Mouse (Mus musculus) natural killer cell, adult 2 months (primary cell): Measurements from ENCODE around the gene Nme3.

ENCODE experiments used
- DNase-seq, 2 experiments: peaks; one replicate each; pipeline ENCODE4 v3.0.0; 2022; ENCODE audit warnings: low spot score in 2 of 2

Gene Nme3

DNA sequence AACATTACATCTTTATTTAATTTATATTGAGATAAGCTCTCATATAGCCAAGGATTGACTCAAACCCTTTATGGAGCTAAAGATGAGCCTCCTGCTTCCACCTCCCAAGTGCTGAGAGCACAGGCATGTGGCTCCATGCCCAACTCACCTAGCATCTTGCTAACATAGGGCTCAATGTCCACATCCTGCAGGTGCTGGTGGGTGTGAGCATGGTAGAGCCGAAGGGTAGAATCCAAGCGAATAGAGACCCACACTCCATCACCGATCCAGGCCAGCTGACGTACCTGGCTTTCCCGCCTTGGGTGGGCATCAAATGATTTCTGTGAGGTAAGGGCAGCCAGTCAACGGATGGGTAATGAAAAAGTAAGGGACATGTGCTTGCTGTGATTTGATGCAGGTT is 3.7 kb downstream of the Nme3 start:
- DNase-seq, result no peak

DNA sequence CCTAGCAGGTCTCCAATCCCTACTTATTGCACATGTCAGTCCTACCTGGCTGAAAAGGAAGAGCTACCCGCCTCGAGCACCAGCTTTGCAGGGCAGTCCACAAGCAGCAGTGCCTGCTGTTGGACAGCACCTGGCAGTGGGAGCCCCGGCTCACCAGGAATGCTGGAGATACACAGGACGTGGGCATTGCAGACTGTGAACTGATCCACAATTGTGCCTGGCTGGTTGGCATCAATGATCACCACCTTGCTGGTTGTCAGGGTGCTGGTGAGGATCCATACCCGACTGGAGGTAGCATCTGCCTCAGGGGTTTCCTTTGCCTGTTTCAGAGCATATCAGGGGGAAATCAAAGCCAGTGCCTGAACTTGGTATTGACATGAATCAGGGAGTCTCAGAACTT is 5.8 kb downstream of the Nme3 start:
- DNase-seq, result no peak

DNA sequence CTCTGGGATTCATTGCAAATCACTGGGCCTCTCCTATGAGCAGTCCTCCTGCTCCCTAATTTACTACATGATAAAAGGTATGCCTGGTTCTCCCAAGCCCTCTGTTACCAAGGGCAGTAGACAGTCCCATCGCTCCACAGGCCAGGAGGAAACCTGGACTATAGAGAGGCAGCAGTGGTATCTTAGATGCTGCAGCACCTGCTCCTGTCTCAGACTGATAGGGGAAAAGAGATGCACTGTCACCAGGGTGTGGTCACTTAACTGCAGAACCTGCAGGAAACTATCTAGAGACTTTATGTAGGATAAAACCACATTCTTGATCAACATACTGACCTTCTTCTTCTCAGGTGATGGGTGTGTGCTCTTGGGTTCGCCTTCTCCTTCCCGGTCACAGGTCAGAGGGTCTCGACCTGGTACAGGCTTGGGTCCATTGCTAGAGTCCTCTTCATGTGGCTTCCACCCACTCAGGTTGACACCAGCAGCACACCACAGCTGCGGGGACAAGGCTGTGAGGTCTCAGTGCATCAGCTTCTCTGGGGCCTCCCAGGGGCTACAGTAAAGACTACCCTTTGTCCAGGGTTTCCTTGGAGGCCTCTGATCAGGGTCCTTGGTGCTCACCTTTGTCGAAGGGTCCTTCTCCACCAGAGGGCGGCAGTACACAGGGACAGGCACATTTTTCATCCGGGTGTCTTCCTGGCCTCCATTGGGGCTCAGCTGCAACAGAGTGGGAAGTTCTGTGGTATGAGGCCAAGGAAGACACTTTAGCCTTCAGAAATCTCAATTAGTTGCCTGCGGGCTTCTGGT is 6.6 kb downstream of the Nme3 start:
- DNase-seq, result no peak

DNA sequence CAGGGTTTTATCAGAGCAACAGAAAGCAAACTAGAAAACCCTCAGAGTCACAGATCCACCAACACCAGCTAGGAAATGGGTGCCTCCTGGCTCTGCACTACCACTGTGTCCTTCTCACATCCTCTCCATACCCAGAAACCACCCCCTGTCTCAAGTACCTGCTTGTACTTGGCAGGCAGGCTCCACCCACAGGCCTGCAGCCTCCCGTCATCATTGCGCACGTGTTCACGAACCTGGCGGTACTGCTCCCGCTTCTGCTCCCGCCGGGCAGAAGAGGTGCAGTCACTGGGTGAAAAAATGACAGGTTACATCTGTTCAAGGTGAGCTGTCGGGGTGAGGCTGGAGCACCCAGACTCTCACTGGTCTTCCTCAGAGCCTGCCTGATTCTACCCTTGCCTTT is 7.5 kb downstream of the Nme3 start:
- no peak for DNase-seq

DNA sequence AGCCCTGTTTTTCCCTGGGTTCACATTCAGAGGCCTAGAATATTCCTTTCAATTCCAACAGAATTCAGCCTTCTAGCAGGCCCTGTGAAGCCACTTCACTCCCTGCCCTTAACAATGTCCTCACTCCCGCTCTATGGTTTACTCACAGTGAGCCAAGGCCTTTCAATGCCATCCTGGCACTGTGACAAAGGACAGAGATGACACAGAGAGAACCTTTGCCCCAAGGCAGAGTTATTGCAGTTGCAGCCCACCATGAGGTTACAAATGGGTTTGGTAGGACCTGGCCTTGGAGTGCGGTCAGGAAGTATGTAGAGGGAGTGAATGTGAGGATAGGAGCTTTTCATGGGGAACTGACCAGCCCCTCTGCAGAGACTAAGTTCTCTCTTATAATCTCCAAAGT is 11.3 kb downstream of the Nme3 start:
- DNase-seq, result no peak

DNA sequence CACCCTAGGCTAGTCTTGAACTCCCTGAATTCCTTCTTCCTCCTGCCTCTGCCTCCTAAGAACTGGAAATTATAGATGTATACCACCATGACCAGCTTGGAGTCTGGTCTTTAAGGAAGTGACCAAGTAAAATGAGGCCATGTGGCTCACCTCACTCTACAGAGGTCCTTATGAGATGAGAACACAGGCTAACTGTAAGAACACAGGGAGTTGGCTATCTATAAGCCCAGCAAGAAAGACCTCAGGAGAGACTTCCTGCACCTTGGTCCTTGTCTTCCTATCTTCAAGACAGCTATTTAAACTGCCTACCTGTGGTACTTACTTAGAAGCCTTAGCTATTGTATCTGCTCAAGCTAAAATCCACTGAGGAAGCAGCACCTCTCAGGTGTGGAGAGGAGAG is 17.7 kb downstream of the Nme3 start:
- DNase-seq, result no peak

DNA sequence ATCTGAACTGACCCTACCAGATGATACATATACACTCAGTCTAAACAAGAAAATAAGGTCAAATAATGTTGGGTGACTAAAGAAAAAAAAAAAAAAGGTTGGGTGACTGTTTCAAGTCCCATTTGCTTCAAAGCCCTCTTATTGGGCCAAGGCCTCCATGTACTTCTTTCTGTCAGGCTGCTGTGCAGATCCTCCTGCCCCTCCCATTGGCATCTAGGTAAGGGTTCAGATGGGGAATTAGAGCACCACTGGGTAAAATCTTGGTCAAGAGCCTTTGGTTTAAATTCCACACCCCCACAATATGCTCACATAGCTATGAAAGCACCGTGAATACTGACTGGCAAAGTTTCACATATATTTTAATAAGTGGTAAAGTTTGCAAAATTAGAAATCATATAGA is 26.9 kb downstream of the Nme3 start:
- DNase-seq, result no peak

DNA sequence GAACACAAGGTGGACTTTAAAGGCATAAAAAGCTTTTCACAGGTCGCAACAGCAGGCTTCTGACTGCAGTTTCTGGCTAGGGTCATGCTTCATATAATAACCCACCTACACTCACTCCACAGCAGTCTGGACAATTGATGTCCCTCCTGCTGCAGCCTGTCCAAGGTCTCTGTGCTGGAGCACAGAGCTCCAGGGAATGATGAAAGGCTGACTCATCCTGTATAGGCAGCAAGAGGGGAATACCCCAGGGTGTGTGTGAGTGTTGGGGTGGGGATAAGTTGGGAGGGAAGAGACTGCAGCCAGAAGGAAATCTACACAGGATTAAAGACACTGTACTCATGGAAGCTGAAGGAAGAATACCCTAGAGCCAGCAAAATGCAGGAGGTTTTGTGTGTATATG is 33.2 kb downstream of the Nme3 start:
- DNase-seq, result no peak

DNA sequence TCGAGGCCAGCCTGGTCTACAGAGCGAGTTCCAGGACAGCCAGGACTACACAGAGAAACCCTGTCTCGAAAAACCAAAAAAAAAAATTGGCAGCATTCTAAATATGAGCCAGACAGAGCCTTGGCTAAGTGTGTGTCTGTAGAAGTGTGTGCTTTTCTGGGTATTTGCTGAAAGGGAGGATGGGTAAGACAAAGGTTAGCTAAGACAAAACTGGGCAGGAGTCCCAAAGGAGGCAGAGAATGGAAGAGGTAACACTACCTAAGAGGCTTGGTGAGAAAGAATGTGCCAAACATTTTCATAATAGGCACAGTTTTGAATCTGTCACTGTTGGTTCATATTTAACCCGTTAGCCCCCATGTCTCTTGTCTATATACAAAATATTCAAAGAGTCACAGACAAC is 36.1 kb downstream of the Nme3 start:
- no peak for DNase-seq

DNA sequence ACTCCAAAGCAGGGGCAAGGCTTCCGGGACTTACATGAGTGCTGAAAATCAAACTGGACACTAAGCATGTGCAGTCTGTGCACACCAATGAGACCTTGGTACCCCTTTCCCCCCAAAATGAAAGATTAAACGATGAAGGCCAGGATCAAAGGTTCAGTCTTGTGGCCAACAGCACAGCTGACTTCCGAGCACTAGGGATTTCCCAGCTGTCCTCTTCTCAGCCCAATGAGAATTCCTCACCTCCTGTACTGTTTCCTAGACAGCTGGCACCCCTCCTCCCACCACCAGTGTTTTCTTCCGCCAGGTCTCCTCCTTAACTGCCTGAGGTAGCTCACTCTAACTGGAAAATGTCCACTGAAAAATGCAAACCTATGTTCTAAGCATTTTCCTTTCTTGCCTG is 36.9 kb downstream of the Nme3 start:
- DNase-seq, result no peak

DNA sequence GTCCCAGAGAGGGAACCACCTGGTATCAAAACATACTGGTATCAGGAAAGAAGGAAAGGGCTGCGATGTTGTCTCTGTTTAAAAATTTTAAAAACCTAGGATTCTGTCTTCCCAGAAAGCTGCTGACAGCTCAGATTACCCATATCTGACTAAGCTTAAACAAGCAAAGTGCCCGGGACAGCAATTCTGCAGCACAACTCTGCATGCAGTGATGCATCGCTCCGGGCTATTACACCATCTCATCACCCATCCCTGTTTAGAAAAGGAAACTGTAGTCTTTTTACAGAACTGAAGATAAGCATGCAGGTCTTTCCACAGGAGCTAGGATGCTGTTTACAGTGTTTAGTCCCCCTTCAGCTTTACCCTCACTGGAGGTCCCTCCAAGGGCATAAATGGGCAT is 38.6 kb downstream of the Nme3 start:
- DNase-seq, result no peak

DNA sequence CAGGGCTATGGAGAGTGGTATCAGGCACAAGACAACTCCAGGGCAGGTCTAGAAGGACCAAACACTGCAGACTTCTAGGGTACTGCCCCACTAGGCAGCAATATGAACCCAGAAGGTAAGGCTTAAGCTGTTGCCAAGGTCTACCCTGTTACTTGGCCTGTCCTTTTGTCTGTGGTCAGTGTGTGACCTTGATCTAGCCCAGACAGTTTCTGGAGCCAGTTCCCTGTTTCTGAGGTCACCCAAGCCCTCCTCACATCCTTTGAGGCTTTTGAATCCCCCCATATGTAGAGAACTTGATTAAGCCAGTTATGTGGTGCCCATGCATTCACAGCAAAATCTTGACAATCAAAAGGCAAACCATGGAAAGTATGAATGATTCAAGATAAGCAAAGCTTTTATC is 39.4 kb downstream of the Nme3 start:
- DNase-seq, result no peak

DNA sequence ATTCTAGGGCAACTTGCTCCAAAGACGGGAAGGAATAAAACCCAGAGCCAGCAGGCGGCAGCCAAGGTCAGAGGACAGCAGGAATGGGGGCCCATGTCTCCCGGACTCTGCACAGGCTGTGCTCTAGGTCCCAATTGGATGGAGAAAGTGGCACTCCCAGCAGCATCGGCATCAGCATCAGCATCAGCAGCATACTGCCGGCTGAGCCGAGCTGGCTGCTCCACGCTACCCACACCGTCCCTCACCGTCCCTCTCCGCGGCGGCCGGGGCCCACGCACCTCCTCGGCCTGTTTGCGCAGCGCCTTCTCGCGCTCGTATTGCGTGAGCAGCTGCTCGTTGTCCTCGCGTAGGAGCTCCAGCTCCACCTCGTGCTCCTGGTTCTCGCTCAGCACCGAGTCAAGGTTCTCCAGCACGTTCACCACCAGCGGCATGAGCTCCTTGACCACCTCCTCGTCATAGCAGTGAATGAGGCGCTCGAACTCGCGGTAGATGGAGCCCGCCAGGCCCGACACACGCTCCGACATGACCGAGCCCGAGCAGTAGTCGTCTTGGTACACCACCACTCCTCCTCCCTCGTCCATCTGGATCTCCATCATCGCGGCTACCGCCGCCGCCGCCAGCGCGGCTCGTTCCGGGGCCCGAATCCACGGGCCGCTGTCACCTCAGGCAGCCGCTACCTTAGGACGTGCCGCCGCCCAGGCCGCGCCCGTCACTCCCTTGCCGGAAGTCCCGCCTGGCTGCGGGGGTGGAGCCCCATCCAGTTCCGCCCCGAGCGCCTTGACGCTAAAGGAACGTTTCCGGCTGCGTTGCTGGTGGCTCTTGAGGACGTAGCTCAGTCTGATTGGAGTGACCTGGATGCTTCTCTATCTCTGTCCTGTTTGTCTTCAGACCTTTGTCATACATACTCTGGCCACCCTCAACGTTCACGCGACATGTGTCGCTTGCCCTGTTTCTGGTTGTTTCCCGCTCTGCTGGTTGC is 40.2 kb downstream of the Nme3 start, which contains the start of gene Mapk8ip3:
Mapk8ip3 (minus strand) TSS at position 719 of the 979 bp plus-strand sequence.
- peak; percentile 89 to 92 for DNase-seq

DNA sequence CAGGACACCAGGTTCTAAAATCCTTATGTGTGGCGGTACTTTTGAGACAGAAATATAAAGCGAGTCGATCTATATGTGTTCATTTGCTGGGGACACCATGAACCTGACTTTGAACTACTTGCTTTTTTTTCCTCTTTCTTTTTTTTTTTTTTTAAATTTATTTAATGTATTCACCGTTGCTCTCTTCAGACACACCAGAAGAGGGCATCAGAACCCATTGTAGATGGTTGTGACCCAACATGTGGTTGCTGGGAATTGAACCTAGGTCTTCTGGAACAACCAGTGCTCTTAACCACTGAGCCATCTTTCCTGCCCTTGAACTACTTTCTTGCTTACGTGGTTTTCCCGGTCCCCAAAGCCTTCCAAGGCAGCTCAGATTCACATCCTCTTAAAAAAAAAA is 41.0 kb downstream of the Nme3 start:
- no peak for DNase-seq

DNA sequence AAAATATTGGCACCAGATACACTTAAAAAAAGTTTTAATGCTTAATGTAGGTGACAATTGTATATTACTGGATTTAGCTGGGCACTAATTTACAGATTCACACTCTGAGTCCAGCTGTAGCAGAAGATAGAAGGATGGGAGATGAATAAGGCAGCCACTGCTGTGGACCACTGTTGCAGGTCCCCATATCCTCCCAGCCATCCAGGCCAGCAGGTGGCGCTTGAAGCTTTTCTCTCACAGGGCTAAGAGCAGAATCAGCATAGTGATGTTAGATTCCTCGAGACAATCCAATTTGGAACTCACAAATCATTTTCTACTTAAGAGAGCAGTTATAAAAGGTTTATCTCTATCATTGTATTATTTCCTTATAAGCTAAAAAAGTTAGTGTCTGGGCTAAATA is 46.2 kb downstream of the Nme3 start:
- peak; percentile 36 to 51 for DNase-seq

DNA sequence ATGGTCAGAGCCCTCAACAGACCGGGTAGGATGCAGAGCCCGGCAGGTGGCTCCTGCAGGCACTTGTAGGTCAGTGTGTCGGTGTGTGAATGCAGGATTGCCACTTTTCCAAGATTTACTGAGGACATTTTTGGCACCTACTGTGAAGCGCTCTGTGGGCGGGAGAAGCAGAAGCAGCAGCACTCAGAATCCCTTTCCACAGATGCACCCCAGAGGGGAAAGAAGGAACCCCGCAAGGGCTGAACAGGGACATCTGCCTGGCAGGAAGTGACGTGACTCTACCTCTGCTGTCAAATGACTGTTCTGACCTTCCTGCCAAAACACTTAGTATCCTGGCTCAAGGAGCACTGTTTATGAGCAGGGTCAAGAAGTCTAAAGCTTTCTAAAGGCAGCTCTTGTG is 46.7 kb downstream of the Nme3 start:
- DNase-seq, result no peak

DNA sequence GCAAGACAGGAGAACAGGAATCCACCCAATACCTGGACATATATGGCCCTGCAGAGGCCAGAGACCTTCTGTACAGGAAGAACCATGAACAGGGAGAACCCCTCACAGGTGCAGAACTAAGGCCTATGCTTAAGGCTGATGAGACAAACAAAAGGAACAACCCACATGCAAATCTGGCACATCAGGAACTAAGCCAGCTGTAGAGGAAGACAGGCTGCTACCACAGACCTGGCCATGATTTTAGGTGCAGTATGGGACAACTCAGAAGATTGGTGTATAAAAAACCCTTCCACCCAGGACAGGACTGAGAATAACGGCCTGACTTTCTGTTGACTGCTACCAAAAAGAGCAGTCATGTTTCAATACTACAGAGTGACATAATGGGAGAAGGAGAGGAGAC is 47.3 kb downstream of the Nme3 start:
- DNase-seq, result peak in 1 of 2 experiments; percentile 20
